Mouse (Mus musculus) embryonic facial prominence, embryonic 11.5 days (tissue): ENCODE measurements around the gene Zfp982. TPM values are rescaled to one million over a fixed set of nuclear protein-coding genes. Genes with fewer than 3 reads are reported as not detected.

ENCODE experiments used
- polyA plus RNA-seq: library from polyadenylated mRNA; unstranded; fragments of >200 nt; fragmentation: Nextera tagmentation; extraction: Ambion mirVana; gene quantifications from 2 replicates; pipeline ENCODE4 v1.2.1, GENCODE M21; 2014

Gene Zfp982
- polyA plus RNA-seq, 1 experiment from 2014 or later: 10.8 TPM

Other genes with a start within 250 kb of the Zfp982 start
- not detected in 2 replicates for gene Zfp988, start 186.7 kb upstream of the Zfp982 start, polyA plus RNA-seq
- 0.31 TPM in 1 of 2 replicates, not detected in the other for gene Zfp978, start 131.1 kb upstream of the Zfp982 start, polyA plus RNA-seq
- 0.06 and 0.14 TPM in 2 replicates for gene Gm16503, start 47.8 kb downstream of the Zfp982 start, polyA plus RNA-seq
- 0.15 TPM in 1 of 2 replicates, not detected in the other for gene Zfp985, start 60.9 kb downstream of the Zfp982 start, polyA plus RNA-seq
- gene Zfp979, start 150.1 kb downstream of the Zfp982 start, polyA plus RNA-seq: 2.3 and 3.2 TPM in 2 replicates
- gene Zfp534, start 210.1 kb downstream of the Zfp982 start, polyA plus RNA-seq: not detected in 2 replicates